Mouse (Mus musculus) urinary bladder, adult 18-20 months (tissue): ENCODE data around the gene Chrna7.

Source experiments
- DNase-seq, 2 experiments: peaks; one replicate each; pipeline ENCODE4 v3.0.0; 2022; ENCODE audit warnings: low spot score in 2 of 2, mixed read lengths in 2 of 2

The Chrna7 gene

GRCm38 (mm10) chr7:63060996-63061395 lies 151.4 kb downstream of the Chrna7 start:
- DNase-seq: no peak
